Mouse (Mus musculus) kidney, embryonic 15.5 days (tissue): ENCODE measurements at regions not wholly inside any gene's neighbourhood (a gene's known extent, or its start where the extent isn't known, plus 50 kb on each side); places are given as distances from the start of the nearest gene placed in this dataset.

ENCODE experiments used
- ATAC-seq: fragments of 200-750 bp; cut with Nextera tagmentation; replicated peaks from 2 replicates; pipeline ENCODE4 v1.8.0; 2017; ENCODE audit warnings: moderate TSS enrichment; ENCODE audit not compliant: low FRiP score
- H3K27ac ChIP-seq: fragments of 300-500 bp; sonication (generic); 2 replicates; pipeline ENCODE4 v1.5.1; 2015; ENCODE audit warnings: mild to moderate bottlenecking, inconsistent platforms
- H3K27me3 ChIP-seq: fragments of 300-500 bp; sonication (generic); 2 replicates; pipeline ENCODE4 v1.6.1; 2015; ENCODE audit warnings: inconsistent platforms
- H3K36me3 ChIP-seq: fragments of 300-500 bp; sonication (generic); 2 replicates; pipeline ENCODE4 v1.6.1; 2015; ENCODE audit warnings: inconsistent platforms
- H3K4me1 ChIP-seq: fragments of 300-500 bp; sonication (generic); 2 replicates; pipeline ENCODE4 v1.6.1; 2015; ENCODE audit warnings: inconsistent platforms
- H3K4me2 ChIP-seq: fragments of 300-500 bp; sonication (generic); 2 replicates; pipeline ENCODE4 v1.6.1; 2015; ENCODE audit warnings: moderate library complexity, mild to moderate bottlenecking, inconsistent platforms
- H3K4me3 ChIP-seq: fragments of 300-500 bp; sonication (generic); replicated peaks from 2 replicates; pipeline ENCODE4 v1.5.1; 2015; ENCODE audit warnings: mild to moderate bottlenecking, inconsistent platforms
- H3K9ac ChIP-seq: fragments of 300-500 bp; sonication (generic); 2 replicates; pipeline ENCODE4 v1.6.1; 2015; ENCODE audit warnings: mild to moderate bottlenecking, inconsistent platforms
- H3K9me3 ChIP-seq: fragments of 300-500 bp; sonication (generic); replicated peaks from 2 replicates; pipeline ENCODE4 v1.6.1; 2016; ENCODE audit warnings: inconsistent platforms
- WGBS: fragments of 180-500 bp; shearing (Covaris S2); methylation state at CpG from one replicate; pipeline ENCODE4 v1.1.7; 2015; ENCODE audit warnings: mixed read lengths; 5-methylcytosine and 5-hydroxymethylcytosine counted together

DNA sequence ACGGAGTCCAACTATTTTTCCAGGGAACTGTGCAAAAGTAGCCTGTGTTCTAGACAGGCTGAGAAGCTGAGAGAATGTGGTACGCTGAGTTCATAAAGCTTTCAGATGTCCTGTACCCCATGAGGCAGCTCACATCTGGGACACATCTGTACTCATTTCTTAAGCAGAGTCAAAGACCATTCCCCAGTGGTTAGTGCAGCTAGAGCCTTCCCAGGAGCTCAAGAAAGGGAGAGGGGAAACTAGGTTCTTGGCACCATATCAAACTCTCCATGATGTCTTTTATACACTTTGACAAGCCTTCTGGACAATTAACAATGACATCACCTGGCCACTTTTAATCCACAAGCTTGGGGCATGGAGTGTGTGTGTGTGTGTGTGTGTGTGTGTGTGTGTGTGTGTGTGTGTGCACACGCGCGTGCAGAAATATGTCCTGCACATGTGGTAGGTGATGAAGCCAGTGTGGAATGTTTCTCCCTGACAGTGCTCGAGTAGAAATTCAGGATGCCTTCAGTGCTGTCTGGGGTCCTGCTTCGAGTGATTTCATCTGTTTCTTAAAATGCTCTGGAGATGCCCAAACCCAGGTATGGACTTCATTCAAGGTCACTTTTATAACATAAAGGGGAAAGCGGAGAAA, 121.1 kb upstream of the Dock1 start:
- ATAC-seq = no peak
- peaks cover 9% of the 10 kb centered on the region; the same call in 1 of the 2 replicates for H3K4me1 ChIP-seq

DNA sequence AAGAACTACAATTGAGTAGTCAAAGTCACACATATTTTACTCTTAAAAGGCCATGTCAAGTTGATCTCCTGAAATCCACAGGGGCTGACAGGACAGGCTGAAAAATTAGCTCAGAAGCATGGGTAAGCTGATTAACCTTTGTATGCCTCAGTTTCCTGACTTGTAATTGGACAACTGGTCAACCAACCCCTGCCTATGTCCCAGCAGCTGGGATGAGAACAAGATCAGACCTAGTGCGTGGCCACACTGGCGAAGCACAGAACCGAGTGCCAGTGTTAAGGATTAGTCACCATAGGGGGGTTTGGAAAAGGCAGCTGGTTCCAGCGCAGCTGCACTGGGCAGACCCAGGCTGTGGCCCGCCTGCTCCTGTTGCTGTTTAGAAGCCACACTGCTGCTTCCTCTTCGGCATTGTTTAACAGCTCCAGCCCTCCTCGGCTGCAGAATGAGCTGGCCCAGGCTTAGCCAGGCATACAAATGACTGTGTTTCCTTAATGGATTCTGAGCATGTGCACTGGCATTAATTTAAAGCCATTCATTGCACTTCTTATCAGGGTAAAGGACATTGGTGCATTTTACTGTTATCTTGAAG, 120.1 kb upstream of the Dock1 start:
- Histone ChIP-seq H3K27me3 (no peaks in the 10 kb centered on the region), H3K27ac (peak overlapping the region; percentile 23; the same call in 1 of the 2 replicates), H3K4me2 (no peak overlapping the region), H3K4me3 (no peak overlapping the region), H3K36me3 (no peaks in the 10 kb centered on the region), H3K9ac (no peak overlapping the region), H3K9me3 (no peaks in the 10 kb centered on the region), H3K4me1 (peaks cover 9% of the 10 kb centered on the region; the same call in 1 of the 2 replicates)
- 49% methylated on average over 7 of the region's 7 CpGs for WGBS
- 0 out of 2 replicates have a peak, but pooled peaks have one; percentile 69 for ATAC-seq

More for the DNA sequence above, 121.1 kb upstream of the Dock1 start:
- Histone ChIP-seq H3K36me3 (no peaks in the 10 kb centered on the region), H3K4me2 (no peak overlapping the region), H3K4me3 (no peak overlapping the region), H3K9me3 (no peaks in the 10 kb centered on the region), H3K27ac (no peak overlapping the region), H3K9ac (no peak overlapping the region), H3K27me3 (no peaks in the 10 kb centered on the region)
- 81% methylated on average over 8 of the region's 8 CpGs for WGBS

DNA sequence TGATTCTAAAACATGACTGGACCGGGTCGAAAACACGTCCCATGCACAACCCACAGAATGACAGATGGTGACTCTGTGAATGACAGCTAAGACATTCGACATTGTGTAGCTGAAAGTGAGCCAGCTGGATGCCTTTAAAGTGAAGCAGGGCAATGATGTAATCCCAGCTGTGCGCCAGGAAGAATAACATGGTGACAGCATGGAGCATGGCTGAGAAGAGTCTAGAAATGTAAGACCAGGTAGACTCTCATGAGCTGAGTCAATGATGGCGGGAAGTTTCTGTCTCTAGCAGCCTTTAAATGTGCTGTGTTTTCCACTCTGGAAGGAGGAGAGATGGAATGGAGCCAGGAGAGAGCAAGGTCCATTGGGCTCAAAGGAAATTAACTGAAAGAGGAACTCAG, 118.4 kb upstream of the Dock1 start:
- Histone ChIP-seq H3K4me3 (no peak overlapping the region), H3K4me1 (peaks cover 9% of the 10 kb centered on the region; the same call in 1 of the 2 replicates), H3K9ac (no peak overlapping the region), H3K9me3 (no peaks in the 10 kb centered on the region), H3K27me3 (no peaks in the 10 kb centered on the region), H3K36me3 (no peaks in the 10 kb centered on the region), H3K27ac (no peak overlapping the region), H3K4me2 (no peak overlapping the region)
- WGBS = 70% methylated on average over 6 of the region's 6 CpGs
- no peak for ATAC-seq

DNA sequence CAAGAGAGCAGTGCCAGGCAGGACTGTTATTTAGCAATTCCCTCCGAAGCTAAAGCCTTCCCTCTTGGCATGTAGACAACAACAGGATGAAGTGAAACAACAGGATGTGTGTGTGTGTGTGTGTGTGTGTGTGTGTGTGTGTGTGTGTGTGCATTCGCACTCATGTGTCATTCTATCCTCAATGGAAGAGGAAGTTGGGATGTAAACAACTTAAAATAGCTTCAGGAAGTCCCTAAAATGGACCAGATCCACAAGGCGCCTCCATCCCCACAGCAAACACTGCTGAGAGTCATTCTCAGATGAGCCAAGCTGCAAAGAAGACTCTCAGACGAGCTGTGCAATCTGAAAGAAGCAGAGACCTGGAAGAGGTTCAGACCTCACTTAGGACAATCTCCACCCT, 114.4 kb upstream of the Dock1 start:
- no peak for ATAC-seq
- Histone ChIP-seq H3K36me3 (no peaks in the 10 kb centered on the region), H3K27ac (0 out of 2 replicates have a peak overlapping the region, but pooled peaks have one; percentile 22), H3K4me2 (no peak overlapping the region), H3K4me3 (no peak overlapping the region), H3K4me1 (peaks cover 6% of the 10 kb centered on the region; the same call in 1 of the 2 replicates), H3K9me3 (no peaks in the 10 kb centered on the region), H3K9ac (no peak overlapping the region), H3K27me3 (no peaks in the 10 kb centered on the region)
- WGBS = 68% methylated on average over 4 of the region's 4 CpGs

DNA sequence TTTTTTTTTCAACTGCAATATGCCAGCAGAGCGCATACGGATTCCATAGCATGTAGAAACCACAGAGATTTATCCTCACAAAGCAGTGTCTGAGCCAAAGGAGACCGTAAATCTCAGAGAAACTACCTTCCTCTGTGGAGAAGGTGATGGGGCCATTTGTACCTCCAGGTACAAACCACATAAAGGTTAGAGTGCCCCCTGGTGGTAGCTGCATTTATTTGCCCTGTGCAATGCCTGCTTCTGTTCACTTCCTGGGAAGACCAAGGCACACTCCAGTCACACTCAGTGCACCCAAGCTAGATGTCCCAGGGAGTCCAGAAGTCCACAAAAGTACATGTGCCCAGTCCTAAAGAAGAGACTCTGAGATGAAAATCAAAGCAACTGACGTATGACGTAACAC, 104.1 kb upstream of the Dock1 start:
- 56% methylated on average over 5 of the region's 5 CpGs for WGBS
- H3K4me3 ChIP-seq = no peak overlapping the region
- H3K9ac ChIP-seq = no peak overlapping the region
- no peak overlapping the region for H3K4me2 ChIP-seq
- no peaks in the 10 kb centered on the region for H3K4me1 ChIP-seq
- no peak overlapping the region for H3K27ac ChIP-seq
- ATAC-seq = no peak
- no peaks in the 10 kb centered on the region for H3K27me3 ChIP-seq
- no peaks in the 10 kb centered on the region for H3K36me3 ChIP-seq
- H3K9me3 ChIP-seq = no peaks in the 10 kb centered on the region

DNA sequence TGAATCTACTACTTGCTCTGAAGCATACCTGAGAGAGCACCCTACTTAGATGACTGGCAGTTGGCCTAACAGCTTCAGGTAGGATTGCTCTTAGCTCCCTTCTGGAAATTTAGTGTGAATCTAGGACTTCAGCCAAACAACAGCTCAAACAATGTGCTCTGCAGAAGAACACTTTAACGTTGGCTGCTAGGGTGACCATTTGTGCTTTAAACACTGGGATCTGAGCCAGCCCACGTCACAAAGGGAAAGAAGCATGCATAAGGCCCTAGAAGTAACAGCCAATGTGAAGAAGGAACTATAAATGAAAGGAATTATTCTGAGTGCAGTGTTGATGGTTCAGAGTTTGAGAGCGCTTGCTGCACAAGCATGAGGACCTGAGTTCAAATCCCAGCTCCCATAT, 101.2 kb upstream of the Dock1 start:
- Histone ChIP-seq H3K27ac (no peak overlapping the region), H3K9ac (no peak overlapping the region), H3K9me3 (no peaks in the 10 kb centered on the region), H3K36me3 (no peaks in the 10 kb centered on the region), H3K27me3 (no peaks in the 10 kb centered on the region), H3K4me3 (no peak overlapping the region), H3K4me2 (no peak overlapping the region), H3K4me1 (no peaks in the 10 kb centered on the region)
- 78% methylated on average over 3 of the region's 3 CpGs for WGBS
- ATAC-seq = no peak

DNA sequence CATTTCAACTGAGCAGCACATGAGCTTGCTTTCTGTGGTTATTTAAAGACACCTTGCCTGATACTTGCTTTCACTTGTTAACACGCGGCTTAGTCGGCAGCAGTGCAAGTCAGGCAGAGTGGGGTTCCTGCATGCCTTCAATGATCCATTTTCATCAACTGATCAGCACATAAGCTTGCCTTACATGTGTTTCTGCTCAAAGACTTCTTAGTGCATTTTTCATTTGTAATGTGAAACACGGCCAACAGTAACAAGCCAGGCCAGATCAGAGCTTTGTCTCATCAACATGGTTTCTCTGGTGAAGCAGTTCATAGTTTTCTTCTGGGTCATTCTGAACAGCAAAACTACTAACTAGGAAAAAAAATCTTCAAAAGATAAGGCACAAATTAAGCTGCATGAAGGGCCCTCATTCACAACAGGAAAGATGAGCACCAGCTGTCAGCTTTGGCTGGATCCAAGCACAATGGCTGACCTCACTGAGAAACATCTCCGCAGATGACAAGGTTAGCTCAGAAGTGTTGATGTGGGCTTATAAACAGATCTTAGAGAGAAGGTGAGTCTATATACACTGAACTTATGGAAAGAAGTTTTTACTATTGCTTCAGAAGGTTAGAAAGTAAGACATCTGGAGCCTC, 100.2 kb upstream of the Dock1 start:
- 88% methylated on average over 5 of the region's 5 CpGs for WGBS
- Histone ChIP-seq H3K9me3 (no peaks in the 10 kb centered on the region), H3K9ac (no peak overlapping the region), H3K4me1 (no peaks in the 10 kb centered on the region), H3K4me3 (no peak overlapping the region), H3K27me3 (no peaks in the 10 kb centered on the region), H3K27ac (peak overlapping the region; percentile 34; the same call in 1 of the 2 replicates), H3K36me3 (no peaks in the 10 kb centered on the region), H3K4me2 (no peak overlapping the region)
- no peak for ATAC-seq

DNA sequence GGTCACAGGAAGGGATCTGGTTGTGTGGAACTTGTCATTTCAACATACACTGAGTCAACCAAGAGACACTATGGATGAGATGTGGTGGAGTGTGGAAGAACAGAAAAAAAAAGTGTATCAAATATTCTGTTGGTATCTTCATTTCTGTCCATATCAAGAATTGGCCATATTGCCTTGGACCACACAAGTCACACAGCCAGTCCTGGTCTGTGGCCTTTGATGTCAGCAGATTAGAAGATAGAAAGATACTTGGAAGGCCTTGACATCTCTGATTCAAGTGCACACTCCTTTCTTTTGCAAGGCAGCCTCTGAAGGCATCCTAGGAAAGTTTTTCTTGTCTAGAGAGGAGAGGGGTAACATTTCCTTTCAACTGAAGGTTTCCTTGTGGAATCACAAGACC, 88.7 kb upstream of the Dock1 start:
- H3K9ac ChIP-seq = no peak overlapping the region
- no peak for ATAC-seq

DNA sequence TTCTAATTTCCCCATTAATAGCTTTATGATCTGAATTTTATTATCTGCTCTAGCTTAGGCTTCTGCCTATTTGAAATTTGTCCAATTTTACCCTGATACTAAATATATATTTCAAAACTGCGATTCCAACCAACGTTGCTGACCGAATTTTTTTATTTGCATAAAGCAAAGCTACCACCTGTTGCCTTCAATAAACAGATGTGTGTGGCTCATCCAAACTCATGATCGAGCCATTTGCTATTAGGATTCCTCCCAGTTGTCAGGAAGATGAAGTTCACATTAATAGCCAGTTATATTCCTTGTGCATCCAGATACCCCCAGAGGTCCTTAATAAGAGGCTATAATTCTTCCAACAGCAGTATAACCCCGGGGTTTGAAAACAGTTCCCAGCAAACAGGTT, 85.0 kb upstream of the Dock1 start:
- Histone ChIP-seq H3K36me3 (no peaks in the 10 kb centered on the region), H3K9me3 (no peaks in the 10 kb centered on the region), H3K27ac (no peak overlapping the region), H3K4me1 (no peaks in the 10 kb centered on the region), H3K4me2 (no peak overlapping the region), H3K4me3 (no peak overlapping the region), H3K9ac (no peak overlapping the region), H3K27me3 (no peaks in the 10 kb centered on the region)
- WGBS = 84% methylated on average over 5 of the region's 5 CpGs
- no peak for ATAC-seq

More for the DNA sequence above, 88.7 kb upstream of the Dock1 start:
- H3K9me3 ChIP-seq = no peaks in the 10 kb centered on the region
- H3K4me2 ChIP-seq = no peak overlapping the region
- no peaks in the 10 kb centered on the region for H3K27me3 ChIP-seq
- H3K36me3 ChIP-seq = no peaks in the 10 kb centered on the region
- H3K4me3 ChIP-seq = no peak overlapping the region
- H3K4me1 ChIP-seq = no peaks in the 10 kb centered on the region
- H3K27ac ChIP-seq = no peak overlapping the region

DNA sequence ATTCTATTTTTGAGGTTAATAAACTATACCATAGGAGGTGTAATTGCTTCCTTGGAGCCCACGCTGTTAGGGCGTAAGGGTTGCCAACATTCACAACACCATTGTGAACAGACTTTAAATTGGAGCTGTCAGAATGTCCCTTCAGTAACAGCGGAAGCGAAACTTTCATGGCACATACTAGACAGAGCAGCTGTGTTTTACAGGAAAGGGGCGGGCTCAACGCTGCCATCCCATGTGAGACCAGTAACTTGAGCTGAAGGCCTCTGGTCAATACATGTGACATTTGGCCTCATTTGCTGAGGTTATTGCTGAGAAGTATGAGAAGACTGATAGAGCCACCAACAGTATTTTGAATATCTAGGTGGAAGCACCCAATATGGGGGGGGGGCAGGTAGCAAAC, 83.5 kb upstream of the Dock1 start:
- 91% methylated on average over 6 of the region's 6 CpGs for WGBS
- Histone ChIP-seq H3K4me1 (no peaks in the 10 kb centered on the region), H3K4me2 (no peak overlapping the region), H3K4me3 (no peak overlapping the region), H3K9ac (no peak overlapping the region), H3K27ac (no peak overlapping the region), H3K36me3 (no peaks in the 10 kb centered on the region), H3K9me3 (no peaks in the 10 kb centered on the region), H3K27me3 (no peaks in the 10 kb centered on the region)
- no peak for ATAC-seq

DNA sequence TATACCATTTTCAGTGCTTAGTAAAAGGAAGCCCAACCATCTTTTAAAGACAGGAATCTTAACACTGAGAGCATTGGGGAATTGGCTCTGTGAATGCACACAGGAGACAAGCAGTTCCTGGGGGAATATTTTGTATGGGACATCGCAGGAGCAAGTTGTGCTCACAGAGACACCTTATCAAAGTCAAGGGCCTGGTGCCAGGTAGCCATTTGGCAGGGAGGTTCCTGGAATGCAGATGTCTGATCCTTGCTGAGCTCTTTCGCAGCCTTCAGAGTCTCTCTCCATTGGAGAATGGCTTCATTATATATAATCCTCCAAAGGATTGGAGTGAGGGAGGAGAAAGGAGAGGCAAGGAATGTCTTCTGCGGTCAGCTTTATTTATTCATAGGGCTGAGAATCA, 62.6 kb upstream of the Dock1 start:
- H3K4me3 ChIP-seq = no peak overlapping the region

DNA sequence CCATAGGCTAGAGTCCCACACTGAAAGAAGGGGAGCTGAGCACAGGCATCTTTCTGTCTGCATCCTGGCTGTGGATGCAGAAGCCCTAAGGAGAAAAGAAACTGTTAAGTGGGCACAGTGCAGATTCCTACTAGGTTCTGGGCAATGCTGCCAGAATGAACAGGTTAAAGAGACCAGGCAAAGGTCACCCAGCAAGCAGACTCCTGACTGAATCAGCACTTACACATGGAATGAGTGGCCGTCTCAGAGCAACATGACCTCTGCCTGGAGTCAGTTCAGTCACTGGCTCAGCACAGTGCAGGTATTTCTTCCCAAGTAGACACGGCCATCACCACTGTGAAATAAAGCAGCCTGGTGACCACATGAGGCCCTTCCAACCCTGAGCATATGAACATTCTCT, 60.3 kb upstream of the Dock1 start:
- H3K27ac ChIP-seq = no peak overlapping the region
- ATAC-seq = no peak
- H3K4me2 ChIP-seq = no peak overlapping the region
- no peaks in the 10 kb centered on the region for H3K27me3 ChIP-seq
- WGBS = 45% methylated on average over 2 of the region's 2 CpGs
- no peak overlapping the region for H3K4me3 ChIP-seq
- H3K36me3 ChIP-seq = no peaks in the 10 kb centered on the region
- H3K9me3 ChIP-seq = no peaks in the 10 kb centered on the region
- no peak overlapping the region for H3K9ac ChIP-seq
- H3K4me1 ChIP-seq = peaks cover 33% of the 10 kb centered on the region

More for the DNA sequence above, 62.6 kb upstream of the Dock1 start:
- WGBS = 61% methylated on average over 3 of the region's 3 CpGs
- Histone ChIP-seq H3K4me2 (no peak overlapping the region), H3K9ac (no peak overlapping the region), H3K27me3 (no peaks in the 10 kb centered on the region), H3K27ac (no peak overlapping the region), H3K36me3 (no peaks in the 10 kb centered on the region), H3K4me1 (peaks cover 29% of the 10 kb centered on the region), H3K9me3 (no peaks in the 10 kb centered on the region)
- no peak for ATAC-seq
